Mouse (Mus musculus): ENCODE data around the gene Rps6ka2.
"Not testable (repeated sequence)": the region's sequence is repeated elsewhere in the genome, so short reads cannot be mapped to it uniquely, and the experiment has no call there.

- TF ChIP-seq POLR2A (IDR thresholded peaks at IDR 0.05; ENCODE audit: low read depth, low read length); CTCF (IDR thresholded peaks at IDR 0.05; ENCODE audit: extremely low read depth, insufficient read depth, insufficient read length, insufficient replicate concordance): not testable (repeated sequence)
Measured at GRCm38 (mm10) chr17:7352596-7352995, 182.7 kb downstream of the Rps6ka2 start, which contains the start of gene Ttll2.

Data from spleen, adult 2 months (tissue).